Mouse (Mus musculus) spleen, postnatal 10 days (tissue): ENCODE measurements around the gene Adamts12.

Experiments used
- DNase-seq, 2 experiments: peaks; one replicate each; pipeline ENCODE4 v3.0.0; 2021 to 2022; ENCODE audit warnings: low spot score in 2 of 2

Adamts12 gene

DNA sequence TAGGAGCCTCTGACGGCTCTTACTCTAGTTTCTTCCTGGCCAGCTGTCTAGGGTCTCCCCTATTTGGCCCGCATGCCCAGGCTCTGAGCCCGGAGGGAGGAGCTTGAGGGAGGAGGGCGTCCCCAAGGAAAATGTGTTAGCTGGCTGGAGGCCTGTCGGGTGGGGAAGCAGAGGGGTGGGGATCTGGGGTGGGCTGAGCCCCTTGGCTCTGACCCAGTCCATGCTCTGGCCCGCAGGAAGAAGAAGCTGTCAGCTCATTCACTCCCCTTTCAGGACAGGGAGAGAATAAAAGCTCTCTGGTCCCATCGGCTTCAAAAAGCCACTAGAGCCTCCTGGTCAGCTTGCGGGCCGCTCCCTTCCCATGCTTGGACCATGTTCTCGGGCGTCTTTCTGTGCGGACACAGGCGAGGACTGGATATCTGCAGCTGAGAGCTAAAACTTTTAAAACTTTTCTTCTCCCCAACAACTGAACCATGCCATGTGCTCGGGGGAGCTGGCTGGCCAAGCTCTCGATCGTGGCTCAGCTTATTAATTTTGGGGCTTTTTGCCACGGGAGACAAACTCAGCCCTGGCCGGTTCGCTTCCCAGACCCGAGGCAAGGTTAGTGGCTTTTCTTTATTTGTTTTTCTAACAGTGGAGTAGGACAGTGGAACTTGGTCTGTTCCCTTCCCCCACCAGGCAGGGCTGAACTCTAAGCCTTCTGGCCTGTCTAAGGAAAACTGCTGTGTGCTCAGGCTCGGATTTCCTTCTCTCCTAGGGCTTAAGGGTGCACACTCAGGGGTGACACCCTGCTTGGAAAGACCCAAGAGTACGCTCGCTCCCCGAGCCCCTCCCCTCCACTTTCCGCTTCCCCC lies at the start of gene Adamts12:
Adamts12 (plus strand) TSS at position 233 of the 854 bp plus-strand sequence.
- peak in 1 of 2 experiments; percentile 16 for DNase-seq

- DNase-seq: no peak
Observed at GRCm38 (mm10) chr15:11014931-11015330, 49.7 kb upstream of the Adamts12 start.

DNA sequence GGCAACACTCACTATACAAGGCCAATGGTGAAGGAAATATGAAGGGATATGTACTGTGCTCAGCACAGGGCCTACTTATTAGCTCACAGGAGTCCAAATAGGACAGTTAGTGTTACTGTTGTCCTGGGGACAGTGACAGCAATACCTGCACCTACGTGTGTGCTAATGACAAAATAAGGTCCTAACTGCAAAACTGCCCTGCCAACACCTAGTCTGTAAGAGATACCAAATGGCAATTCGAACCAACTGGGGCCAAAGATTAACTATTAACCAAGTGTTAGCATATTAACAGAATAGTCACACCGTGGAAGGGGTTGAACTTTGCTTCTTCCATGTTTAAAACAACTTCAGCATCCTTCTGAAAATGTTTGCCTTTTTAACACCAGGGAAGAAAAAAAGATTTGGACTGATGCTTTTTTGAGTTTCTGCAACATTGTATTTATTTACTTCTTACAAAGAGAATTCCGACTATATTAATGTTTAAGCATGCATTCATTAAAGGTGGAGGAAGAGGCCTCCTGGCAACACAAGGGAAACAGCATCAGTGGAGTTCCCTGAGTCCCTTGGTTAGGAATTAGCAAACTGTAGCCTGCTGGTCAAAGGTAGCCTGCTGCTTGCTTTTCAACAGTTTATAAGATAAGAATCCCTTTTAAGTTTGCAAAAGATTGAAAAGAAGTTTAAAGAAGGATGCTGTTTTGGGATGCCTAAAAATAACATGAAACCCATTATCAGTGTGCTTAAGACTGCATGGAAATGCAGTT lies 37.6 kb upstream of the Adamts12 start:
- DNase-seq: no peak

GRCm38 (mm10) chr15:11030188-11030587 lies 34.4 kb upstream of the Adamts12 start:
- DNase-seq: no peak

GRCm38 (mm10) chr15:11035947-11036474 lies 28.6 kb upstream of the Adamts12 start:
- no peak for DNase-seq

DNA sequence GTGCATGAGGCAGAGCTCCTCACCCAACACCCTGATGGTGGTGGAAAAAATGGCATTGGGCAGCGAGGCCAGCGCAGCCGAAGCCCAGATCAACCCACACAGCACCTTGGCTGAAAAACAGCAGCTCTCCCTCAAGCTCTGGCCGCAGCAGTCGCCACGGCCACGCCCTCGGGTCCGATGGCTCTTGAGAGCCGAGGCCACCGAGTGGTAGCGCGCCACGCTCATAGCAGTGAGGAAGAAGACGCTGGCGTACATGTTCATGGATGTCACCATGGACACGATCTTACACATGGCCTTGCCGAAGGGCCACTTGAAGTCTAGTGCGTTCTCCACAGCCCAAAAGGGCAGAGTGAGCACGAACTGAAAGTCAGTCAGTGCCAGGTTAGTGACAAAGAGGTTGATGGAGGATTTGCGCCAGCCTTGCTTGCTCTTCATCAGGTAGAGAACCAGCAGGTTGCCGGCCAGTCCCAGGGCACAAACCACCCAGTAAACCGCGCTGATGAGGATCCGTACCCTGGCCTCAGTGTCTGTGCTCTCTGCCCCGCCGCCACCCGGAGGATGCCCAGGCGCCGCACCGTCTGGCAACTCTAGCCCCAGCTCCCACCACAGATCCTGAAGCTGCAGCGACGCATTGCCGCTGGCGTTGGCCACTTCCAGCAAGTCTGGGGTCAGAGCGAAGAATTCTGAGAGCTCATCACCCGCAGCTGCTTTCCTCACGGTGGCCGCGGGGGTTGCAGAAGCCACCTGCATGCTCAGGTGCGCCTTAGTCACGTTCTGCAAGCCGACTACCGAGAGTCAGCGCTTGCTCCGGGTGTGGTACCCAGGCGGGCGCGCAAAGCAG lies 27.8 kb upstream of the Adamts12 start:
- no peak for DNase-seq

DNA sequence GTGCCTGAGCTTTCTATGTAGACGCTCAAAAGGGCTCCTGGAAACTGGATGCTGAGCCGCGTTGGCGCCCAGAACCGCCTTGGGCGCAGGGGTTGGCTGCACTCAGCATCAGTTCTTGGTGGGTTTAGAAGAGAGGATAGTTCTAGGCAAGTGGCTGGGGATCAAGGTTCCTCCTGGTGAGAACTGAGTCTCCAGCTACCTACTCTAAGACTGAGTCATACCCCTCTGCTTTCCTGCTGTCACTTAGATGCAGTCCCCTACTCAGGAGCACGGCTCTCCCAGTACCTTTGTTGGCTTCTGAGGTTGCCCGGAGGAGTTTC lies 27.3 kb upstream of the Adamts12 start:
- DNase-seq: no peak

DNA sequence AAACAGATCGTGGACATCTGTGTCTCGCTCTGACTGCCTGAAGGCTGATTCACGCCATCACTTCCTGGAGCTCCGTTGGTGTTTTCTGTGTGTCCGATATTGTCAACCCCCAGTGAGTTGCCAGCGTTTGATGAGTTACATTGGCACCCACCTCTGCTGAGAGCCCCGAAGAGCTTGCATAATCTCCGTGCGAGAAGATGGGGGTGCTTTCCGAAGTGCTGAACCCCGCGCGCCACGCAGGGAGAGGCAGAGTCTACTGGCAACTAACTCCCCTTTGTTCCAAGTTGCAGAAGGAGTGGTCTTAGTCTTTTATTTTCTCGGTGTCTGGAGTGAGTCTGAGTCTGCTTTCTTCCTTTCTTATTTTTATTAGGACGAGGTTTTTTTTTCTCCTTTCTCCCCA lies 26.9 kb upstream of the Adamts12 start, which contains the start of gene Rxfp3:
Rxfp3 (minus strand) TSS at position 281 of the 400 bp plus-strand sequence.
- no peak for DNase-seq

DNA sequence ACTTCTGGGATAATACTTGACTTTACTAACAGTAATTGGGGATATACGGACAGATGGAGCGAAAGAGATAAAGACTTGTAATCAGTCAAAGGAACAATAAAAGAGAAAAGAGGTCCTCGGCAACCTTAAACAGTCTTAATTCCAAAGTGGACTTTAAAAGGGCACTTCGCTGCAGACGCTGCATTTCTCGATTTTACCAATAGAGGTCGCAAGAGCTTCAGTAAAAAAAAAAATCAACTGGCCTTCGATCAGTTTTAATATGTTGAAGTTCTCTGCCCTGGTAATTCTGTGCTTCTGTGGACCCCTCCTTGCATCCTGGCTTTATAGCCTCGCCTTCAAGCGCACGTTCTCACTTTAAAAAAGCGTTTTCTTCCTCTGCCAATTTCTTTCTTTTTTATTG lies 26.1 kb upstream of the Adamts12 start:
- peak in 1 of 2 experiments; percentile 31 for DNase-seq

- DNase-seq: no peak
Observed at GRCm38 (mm10) chr15:11040067-11040466, 24.5 kb upstream of the Adamts12 start.

GRCm38 (mm10) chr15:11041229-11041628 lies 23.4 kb upstream of the Adamts12 start:
- no peak for DNase-seq

GRCm38 (mm10) chr15:11042828-11043227 lies 21.8 kb upstream of the Adamts12 start:
- no peak for DNase-seq

DNA sequence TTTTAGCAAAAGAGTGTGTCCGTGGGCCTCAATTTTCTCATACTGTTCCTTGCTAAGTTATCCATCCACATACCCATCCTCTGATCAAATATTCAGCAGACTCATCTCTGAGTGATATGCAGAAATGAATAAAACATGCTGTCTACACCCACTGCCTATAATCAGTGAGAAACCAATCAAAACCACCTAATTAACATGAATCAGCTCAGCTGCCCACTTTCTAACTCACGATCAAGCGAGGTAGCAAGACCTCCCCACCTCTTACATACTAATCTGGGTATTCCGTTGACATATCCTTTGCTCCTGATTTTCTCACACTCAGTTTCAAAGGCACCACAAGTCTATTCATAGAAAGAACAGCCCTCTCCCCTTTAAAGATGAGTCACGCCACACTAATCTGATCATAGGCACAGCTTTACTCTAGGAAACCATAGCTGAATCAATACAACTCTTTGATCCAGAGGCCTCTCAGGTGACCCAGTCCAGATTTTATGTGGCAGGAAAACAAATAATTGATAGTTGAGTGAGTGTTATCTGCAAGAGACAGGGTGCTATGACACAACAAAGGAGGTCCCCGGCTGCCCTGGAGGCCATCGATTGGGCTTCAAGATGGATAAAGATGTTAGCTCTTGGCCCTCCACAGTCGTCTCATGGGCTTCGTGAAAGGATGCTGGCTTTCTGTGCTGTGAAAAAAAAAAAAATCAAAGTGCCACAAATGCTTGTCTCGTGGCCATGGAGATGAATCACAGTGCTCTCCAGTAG lies 10.7 kb upstream of the Adamts12 start:
- DNase-seq: no peak

GRCm38 (mm10) chr15:11054440-11055080 lies 10.0 kb upstream of the Adamts12 start:
- no peak for DNase-seq

- no peak for DNase-seq
Observed at GRCm38 (mm10) chr15:11062903-11063302, 1.7 kb upstream of the Adamts12 start.

DNA sequence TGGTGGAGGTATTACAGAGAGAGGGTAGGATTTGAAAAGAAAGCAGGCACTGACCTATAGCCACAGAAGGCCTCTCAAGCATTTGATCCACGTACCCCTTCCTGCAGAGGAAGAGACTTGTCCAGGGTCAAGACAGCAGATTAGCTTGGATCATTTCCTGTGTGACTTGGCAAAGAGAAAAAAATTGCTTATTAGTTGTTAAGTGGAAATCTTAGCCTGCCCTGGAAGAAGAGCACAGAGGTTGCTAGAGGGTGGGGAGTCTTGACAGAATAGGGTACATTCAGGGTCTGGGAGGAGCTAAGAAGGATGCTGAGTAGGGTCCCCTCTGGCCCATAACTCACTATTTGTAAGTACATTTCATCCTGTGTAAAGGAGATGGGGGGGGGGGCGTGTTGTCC lies 431 bp upstream of the Adamts12 start:
- DNase-seq: no peak

- DNase-seq: no peak
Observed at GRCm38 (mm10) chr15:11065528-11066171, 1.1 kb downstream of the Adamts12 start.

GRCm38 (mm10) chr15:11066299-11066698 lies 1.7 kb downstream of the Adamts12 start:
- no peak for DNase-seq

DNA sequence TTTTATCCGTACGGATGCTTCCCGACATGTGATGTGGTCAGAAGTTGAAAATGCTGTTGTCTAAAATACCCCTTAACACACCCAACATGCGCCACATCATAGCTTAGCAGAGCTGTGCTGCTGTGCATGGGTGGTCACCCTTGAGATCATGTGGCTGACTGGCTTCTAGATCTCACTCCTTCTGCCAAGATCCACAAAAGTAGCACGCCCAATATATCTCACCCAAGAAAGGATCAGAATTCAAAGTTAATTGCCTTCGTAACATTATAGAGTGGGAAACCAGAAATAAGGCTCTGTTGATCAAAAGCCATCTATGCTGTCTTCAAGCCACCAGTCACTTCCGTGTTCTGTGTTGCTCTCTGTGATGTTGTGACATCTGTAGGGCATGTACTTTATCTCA lies 3.3 kb downstream of the Adamts12 start:
- DNase-seq: no peak
